Mouse (Mus musculus): ENCODE measurements around the gene Ramac.

DNA sequence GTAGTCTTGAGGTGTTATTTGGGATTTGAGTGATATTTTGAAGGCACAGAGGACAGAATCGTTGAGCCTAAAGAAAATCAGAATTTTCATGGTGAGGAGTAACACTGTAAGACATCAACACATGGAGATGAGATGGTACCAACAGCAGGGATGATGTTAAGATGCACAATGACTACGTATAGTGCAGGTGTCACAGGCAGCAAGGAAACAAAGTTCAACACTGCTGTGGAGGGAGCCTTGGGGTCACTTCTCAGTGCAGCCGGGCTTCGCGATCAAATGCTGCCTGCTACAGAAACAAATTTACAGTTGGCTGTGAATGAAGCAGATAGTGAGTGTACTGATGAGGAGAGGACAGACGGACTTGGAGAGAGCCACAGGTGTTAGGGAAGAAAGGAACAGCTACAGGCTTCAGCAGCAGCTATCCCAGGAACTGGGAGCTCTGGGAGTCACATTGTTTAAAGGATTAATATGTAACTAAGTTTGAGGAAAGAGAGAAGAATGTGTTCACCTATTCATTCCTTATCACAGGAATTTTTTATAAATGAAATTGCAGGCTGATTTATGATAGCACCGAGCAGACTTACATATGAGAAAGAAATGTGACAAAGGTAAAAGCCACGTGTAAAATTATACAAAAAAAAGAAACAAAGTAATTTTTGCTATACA is 23.9 kb upstream of the Ramac start:
- TF ChIP-seq GATA1 (IDR thresholded peaks at IDR 0.05; ENCODE audit: borderline replicate concordance, low read length) (no peak), FLI1 (IDR thresholded peaks at IDR 0.05; ENCODE audit: low read length) (no peak)
